Mouse (Mus musculus): Measurements from ENCODE around the gene Anxa5.

The Anxa5 gene

DNA sequence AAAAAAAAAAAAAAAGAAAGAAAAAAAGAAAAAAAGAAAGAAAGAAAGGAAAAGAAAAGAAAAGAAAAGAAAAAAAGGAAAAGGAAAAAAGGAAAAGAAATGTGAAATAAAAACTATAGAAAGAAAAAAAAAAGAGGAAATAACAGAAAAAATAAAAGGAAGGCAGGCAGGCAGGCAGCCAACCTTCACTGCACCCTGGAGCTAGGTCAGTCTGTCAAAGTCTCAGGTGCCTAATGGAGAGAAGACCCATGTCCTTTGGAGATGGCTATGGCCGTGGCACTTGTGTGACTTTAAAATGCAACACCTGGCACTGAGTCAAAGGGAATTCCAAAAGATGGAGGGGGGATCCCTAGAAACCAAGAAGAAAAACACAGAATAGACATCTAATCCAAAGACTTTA is 12.7 kb upstream of the Anxa5 start:
- no peak for DNase-seq (ENCODE audit: low read depth)

DNA sequence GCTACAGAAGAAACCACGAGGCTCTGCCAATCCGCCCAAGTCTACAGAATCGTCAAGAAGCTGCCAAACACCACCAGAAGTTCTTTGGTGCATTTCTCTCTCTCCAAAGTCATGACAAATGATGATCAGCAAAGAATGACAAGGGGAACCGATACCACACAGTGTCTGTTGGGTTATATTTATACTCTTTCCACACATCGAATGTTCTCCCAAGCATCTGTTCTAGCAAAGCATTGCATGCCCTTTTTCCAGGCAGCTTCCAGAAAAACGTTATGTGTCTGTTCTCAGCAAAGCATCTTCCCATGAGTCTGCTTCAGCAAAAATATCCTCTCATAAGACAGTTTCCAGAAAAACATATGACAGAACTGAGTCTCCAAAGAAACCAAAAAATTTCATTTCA is 11.2 kb upstream of the Anxa5 start:
- no peak for DNase-seq (ENCODE audit: low read depth)

DNA sequence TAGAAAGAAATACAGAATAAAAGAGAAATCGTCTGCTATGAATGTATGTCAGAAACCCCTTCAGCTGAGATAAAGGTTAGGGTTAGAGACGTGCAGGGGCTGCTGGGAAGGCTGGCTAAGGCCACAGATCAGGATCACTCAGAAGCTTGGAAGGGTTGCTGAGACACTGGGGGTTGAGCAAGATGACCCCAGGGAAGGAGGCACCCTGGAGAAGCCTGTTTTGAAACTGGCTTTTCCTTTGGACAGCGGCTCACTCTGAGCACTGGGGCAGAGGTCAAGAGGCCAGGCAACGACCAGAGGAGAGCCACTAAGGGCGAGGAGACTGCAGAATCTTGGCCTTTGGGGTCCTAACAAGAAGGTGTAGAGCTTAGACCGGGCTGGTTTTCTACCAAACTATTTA is 10.5 kb upstream of the Anxa5 start:
- DNase-seq (ENCODE audit: low read depth), result no peak

DNA sequence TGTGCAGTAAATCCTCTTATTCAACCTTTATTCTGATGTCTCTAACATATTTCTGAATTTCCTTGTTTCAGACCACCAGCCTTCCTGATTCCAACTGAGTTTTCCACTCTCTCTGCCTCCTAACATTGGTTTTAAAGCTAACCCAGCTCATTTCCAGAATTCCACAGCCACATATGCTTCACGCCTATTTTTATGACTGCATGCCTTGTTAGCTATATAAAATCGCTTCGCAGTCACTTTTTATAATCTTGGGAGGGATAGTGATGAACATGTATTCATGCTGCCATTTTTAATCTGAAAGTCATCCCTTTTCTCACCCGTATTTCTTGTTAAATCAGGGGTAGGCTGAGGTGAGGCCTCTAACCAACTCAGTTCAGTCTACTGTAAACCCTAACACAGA is 8.6 kb upstream of the Anxa5 start:
- DNase-seq (ENCODE audit: low read depth), result no peak

DNA sequence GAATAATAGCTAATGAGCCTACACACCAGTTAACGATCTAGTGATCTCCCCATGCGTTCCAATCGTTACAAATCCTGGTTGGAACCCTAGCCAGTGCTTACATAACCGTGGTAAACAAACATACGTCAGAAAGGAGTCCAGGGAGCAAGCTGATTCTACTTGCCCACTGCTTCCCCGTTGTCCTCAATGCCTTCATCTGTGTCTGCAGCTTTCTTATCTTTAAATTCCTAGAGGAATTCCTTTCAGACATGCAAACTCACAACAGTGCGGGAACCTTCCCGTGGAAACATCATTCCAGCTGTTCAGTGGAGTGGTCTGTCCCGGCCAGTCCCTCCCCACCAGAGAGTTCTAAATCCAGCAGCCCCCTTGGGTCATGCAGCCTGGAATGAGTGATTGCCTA is 7.2 kb upstream of the Anxa5 start:
- DNase-seq (ENCODE audit: low read depth), result no peak

DNA sequence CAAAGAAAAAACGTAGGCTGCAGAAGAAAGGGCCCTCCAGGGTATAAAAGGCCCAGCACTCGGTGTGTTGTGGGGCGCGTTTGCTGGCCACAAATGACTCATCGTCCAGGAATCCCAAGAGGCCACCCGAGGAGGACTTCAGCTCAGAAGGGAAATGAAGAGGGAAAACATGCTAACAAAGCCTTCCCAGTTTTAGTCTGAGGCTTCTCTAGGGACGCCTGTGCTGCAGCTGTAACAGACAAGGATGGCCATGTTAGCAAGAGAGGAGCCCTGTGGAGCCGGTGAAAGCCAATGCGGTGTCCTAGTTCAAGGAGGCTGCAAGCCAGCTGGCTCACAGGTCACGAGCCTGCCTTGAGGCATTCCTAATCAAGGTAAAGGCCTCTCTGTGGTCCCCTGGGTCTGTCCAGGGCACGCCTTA is 6.1 kb upstream of the Anxa5 start:
- peak; percentile 35 for DNase-seq (ENCODE audit: low read depth)

DNA sequence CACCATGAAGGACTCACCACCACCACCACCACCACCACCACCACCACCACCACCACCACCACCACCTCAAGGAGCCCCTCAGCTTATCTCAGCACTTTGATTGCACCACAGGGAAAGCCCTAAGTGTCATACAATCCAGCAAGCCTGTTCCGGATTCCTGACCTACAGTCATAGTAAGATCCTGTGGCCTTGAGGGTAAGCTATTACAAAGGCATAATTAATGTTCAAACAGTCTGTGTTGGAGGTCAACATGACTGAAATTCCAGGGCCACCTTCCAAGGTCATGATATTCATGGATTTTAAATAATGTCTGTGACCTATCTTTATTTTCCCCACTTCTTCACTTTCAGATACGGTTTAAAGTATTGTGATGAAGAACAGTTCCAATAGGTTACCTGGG is 4.8 kb upstream of the Anxa5 start:
- DNase-seq (ENCODE audit: low read depth), result peak; percentile 9

DNA sequence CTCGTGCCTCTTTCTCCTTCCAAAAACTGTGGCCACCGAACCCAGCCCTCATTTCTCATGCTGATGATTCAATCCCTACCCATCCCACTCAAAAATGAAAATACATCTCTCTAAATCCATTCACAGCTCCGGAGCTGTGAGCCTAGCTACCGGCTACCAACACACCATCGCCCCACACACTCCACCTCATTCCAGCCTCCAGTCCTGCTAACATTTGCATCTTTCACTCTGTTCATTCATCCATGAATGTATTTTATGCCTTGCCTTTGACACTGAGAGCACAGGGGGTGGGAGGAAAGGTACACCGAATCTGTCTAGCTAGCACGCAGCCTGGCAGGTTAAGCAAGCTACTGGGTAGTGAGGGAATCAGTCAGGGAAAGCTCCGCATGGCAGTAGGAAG is 3.1 kb upstream of the Anxa5 start:
- DNase-seq (ENCODE audit: low read depth), result no peak

DNA sequence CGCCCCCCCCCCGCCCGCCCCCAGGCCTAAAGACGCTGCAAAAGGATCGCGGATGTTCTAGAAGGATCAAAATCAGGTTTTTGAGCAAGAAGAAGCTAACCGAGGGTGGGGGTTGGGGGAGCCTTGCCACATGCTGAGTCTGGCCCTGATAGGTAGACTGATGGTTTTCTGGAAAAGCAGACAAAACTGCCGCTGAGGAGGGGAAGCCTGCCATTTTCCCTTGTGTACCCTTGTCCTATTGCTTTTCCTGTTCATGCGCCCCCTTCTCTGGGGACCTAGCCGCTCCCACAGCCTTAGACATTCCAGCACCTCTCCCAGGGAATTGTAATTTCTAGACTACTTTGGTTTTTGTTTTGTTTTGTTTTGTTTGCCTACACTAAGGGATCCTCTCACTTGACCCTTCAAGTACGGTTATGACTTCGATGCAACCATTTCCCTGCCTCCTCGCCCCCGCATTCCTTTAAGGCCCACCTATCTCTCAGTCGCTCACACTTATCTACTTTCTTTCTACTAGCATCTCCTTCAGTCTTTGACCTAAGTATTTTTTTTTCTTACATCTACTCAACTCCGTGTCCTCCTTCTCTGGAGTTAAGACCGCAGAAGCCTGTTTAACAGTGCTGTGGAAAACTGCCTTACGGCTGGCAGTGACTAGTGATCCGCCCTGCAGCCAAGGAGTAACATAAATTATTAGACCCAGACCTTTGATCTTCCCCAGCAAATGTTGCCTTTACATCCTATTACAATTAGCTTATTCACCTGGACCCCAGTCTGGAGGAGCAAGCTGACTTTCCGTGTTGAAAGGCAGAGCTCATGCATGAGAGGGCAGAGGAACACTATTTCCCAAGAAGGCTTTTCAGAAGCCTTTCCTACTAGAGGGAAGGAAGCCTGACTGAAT is 814 bp upstream of the Anxa5 start:
- no peak for DNase-seq (ENCODE audit: low read depth)

DNA sequence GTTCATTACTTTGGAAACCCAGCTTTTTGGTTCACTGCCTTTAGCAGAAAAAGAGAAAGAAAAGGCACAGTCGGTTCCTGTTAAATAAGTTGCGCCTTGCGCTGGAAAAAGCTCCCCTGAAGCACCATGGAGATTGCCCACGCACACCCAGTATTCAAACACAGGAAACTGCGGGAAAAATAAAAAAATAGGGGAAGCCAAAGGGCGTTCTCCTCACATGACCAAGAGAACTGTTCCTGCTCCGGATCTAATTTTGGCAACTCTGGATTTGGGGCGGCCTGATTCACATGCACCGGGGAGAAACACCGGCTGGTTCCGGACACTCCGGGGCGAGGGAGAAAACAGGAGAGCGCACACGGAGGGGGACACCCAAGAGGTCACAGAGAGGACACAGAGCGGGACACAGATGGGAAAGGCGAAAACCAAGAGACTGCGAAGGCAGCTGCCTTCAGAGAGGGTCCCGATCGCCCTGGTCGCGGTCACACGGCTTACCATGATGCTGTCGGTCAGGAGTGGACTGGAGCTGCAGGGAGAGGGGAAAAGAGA is 683 bp downstream of the Anxa5 start:
- DNase-seq (ENCODE audit: low read depth), result peak; percentile 65

DNA sequence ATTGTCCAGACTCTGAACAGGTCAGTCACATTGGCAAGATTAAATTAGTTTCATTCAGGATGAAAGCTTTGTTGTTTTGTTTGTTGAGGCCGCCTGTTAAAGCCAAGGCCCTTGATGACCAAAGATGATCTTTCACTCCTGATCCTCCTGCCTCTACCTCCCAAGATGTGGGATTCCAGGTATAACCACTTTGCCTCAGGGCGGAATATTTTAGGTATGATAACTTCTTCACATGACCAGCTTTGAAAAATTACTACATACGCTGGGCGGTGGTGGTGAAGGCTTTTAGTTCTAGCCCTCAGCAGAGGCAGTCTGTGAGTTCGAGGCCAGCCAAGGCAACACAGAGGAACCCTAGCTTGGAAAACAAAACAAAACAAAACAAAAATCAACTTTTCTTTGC is 1.3 kb downstream of the Anxa5 start:
- DNase-seq (ENCODE audit: low read depth), result peak; percentile 7

DNA sequence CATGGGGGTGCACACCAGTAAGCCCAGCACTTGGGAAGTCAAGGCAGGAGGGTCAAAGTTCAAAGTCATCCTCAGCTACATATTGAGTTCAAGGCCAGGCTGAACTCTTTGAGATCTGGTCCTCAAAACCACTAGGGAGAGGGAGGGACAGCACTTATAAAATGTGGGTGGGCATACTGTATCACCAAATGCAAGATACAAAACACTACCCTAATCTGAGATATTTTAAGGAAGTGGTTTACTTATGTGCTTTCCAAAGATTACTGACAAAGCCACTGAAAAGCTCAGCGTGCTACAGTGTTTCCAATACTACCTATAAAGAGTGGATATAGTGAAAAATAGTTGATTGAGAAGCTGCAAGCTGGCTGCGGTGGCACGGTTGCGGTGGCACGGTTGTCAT is 2.5 kb downstream of the Anxa5 start:
- DNase-seq (ENCODE audit: low read depth), result peak; percentile 67

DNA sequence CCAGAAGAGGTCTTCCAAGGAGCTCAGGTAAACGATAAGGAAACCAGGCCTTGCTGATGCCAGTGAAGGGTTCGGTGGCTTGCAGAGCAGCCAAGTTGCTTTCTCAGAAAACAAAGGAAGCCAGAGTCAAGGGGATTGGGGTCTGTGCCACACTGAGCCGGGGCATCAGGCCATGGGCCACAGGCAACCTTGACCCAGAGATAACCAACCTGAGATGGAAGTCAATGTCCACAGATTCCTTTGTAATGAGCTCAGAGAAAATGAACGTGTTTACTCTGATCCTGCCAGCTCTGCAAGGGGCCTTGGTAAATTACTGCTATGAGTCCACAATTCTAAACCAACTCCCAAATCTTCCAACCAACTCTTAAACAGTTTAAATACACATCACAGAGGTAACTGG is 3.8 kb downstream of the Anxa5 start:
- DNase-seq (ENCODE audit: low read depth), result no peak

DNA sequence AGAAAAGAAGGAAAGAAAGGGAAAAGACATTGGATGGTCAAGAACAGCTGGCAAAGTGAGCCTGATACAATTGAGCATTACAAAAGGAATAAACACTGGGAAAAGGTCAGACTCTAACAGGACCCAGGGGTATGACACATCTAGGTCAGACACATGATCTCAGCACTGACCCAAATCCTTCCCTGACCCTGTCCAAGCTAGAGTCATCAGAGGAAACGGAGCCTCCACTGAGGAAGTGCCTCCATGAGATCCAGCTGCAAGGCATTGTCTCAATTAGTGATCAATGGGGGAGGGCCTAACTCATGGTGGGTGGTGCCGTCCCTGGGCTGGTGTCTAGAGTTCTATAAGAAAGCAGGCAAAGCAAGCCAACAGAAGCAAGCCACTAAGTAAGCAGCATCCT is 6.8 kb downstream of the Anxa5 start:
- no peak for DNase-seq (ENCODE audit: low read depth)

DNA sequence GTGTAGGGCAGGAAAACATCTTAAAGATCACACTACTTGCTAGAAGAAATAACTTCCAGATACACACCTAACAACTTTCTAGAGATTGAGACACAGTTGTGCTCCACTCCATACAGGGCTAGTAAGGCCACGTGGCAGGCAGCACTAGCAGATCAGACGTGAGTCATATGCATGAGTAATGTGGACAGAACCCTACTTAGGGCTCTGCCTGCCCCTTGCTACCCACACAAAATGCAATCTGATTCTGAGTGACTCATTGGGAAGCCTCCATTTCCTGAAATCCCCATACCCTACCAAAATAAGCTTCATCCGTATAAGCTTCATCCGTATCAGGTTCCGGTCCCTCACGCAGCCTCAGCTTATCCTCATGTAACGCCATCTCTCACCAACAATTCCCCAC is 8.1 kb downstream of the Anxa5 start:
- peak; percentile 96 for DNase-seq (ENCODE audit: low read depth)

DNA sequence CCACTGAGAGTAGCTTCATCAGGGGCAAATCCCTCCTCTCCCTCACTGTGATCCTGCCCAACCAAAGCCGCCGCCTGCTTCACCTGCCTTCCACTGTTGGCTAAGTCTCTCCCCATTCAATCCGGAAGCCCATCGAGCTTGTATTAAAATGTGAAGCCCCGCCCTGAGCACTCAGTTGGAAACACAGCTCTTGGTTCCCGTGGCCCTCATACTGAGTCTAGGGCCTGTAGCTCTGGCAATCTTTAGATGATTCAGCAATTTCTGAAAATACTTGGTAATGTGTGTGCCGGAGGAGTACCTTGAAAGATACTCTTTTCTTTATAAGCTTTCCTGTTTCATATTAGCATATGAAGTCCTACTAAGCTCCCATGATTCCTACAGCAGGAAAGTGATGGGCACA is 10.2 kb downstream of the Anxa5 start:
- DNase-seq (ENCODE audit: low read depth), result peak; percentile 12

DNA sequence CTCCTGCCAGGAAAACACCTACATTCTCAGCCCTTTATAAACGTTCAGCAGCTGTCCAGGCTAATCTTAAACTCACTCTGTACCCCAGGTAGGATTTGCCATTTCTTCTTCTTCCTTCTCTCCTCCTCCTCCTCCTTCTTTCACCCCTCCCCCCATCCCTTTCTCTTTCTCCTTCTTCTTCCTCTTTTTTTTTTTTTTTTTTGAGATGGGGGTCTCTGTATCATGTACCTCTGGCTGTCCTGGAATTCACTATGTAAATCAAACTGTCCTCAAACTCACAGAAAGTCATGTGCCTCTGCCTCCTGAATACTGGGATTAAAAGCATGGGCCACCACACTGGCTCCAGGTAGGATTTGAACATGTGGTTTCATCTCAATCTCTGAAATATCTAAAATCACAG is 13.3 kb downstream of the Anxa5 start:
- no peak for DNase-seq (ENCODE audit: low read depth)

DNA sequence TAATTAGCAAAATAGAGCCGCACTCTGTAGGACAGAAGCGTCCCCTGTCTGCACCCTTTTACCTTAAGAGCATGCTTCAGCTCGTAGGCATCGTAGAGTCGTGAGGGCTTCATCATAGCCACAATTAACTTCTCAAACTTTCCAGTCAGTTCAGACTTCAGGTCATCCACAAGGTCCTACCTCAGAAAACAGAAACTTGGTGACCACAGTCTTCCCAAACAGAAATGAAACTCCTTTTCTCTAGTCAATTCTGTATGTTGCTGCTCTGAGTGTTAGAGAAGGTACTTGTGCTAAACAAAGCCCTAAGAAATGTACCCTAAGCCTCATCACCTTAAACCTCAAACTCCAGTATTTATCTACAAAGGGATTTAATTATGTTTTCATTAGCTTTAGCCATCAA is 13.9 kb downstream of the Anxa5 start:
- DNase-seq (ENCODE audit: low read depth), result no peak

DNA sequence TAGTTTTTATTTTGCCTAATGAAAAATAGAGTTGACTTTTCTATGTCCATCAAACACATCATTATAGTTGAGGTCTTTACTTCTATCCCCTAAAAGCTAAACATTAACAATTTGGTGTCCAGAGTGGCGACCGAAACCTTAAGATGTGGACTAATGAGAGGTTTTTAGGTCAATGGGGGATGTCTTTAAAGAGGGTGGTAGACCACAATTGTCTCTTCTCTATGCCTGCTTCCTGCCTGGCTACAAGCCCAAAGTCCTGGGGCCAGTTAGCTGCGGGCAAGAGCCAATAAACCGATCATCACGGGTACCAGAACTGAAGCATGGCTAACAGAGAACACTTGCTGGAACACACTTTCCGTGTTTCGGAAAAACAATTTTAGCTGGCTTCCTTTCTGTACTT is 15.0 kb downstream of the Anxa5 start:
- DNase-seq (ENCODE audit: low read depth), result peak; percentile 20

DNA sequence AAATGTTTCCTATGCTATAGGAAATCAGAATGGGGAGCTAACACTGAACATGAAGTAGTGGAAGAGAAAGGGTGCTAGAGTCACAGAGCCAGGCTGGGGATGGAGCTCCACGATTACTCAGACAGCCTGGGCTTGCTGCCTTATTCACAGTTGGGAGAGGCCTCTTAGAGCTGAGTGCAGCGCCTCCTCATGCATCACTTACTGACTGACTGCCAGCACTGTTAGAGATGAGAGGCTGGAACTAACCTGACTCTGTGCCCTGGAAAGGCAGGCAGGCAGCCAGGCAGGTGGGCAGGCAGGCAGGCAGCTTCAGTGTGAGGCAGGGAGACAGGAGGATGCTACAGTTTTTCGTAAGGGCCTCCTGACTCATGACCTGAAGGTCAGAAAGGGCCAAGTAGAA is 20.1 kb downstream of the Anxa5 start:
- DNase-seq (ENCODE audit: low read depth), result no peak

DNA sequence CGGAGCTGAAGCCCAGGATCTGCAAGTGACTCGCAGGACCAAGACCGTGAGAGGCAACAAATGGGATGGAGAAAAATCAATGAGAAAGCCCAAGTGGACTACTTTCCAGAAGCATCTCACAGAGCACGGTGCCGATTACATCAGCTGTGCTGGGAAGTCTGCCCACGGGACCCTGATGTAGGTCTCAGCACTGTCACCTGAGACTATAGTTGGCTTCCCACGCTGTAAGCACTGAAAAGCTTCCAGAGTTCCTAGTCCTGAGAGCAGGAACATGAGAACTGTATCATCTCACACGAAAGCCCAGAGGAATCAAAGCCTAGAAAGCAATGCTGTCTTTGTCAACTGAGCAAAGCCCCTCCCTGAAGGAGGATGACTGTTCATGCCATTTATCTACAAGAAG is 20.6 kb downstream of the Anxa5 start:
- no peak for DNase-seq (ENCODE audit: low read depth)

DNA sequence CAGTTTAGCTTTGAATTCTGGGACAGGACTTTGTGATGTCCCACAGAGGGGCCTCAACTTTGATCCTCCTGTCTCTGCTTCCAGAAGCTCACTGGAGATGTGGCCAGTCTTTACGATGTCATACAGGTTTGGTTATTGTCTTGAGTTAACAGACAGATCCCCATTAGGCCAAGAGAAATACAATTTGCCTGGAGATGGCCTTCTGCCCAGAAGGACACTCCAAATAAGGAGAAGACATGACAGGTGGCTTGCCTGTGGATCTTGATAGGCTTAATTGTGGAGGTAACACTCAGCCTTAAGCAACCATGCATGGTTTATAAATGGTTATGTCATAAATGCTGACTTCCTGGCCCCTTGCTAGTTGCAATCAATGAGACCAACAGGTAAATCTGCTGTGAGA is 23.2 kb downstream of the Anxa5 start:
- no peak for DNase-seq (ENCODE audit: low read depth)

DNA sequence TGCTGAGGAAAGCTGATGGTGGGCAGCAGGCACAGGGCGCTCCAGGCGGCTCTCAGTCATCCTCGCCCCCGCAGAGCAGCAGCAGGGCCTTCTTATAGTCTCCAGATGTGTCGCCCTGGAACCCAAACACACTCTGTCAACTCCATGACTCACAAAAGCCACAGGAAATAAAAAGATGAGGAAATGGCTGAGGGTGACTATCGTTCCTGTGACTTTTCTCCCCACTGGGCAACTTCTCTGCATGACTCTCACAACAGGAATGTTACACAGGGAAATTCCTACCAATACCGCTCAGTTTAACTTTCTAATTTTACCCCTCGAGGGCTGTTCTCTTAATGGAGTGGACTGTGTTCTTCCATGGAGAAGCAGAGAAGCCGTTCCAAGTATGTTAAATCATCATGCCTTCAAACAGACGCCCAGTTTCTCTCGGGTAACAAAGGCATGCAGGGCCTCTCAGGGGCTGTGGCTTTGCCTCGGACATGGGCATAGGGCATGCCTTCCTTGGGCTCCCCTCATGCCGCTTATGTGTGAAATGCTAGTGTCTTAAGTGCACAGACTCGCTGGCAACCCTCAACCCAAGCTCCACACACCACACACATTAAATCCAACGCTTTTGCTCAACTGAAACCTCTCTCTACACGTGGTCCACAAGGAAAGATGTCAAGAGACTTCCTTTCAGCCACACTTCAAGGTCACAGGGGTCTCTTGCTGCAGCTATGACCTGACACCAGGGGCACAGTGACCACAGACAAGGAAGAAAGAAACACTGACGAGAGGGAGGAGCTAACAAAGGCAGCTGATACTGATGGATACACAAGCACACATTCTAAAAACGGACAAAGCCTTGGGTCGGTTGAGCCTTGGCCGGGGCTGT is 26.2 kb downstream of the Anxa5 start:
- DNase-seq (ENCODE audit: low read depth), result peak; percentile 92
